Mouse (Mus musculus) neutrophil, adult 5-6 weeks (primary cell): ENCODE data around the gene Morn1. TPM values are rescaled to one million over a fixed set of nuclear protein-coding genes. Genes with fewer than 3 reads are reported as not detected.
A peak's percentile ranks its signal among the peaks of the same experiment; 100 is the strongest.

Experiments used
- ATAC-seq: fragments of 151-379, 151-347 bp; 2 replicates; pipeline ENCODE4 v1.8.0; 2017; ENCODE audit warnings: mild to moderate bottlenecking, moderate TSS enrichment; ENCODE audit not compliant: insufficient number of reproducible peaks, poor library complexity, low FRiP score, severe bottlenecking; ENCODE audit errors: extremely low read depth
- total RNA-seq: library from RNA; stranded (forward); fragments of 200-1000 nt; gene quantifications from 2 replicates; pipeline ENCODE4 v1.2.3, GENCODE M21; 2017

Morn1 gene
- total RNA-seq, 1 experiment from 2014 or later = 3.4 TPM

DNA sequence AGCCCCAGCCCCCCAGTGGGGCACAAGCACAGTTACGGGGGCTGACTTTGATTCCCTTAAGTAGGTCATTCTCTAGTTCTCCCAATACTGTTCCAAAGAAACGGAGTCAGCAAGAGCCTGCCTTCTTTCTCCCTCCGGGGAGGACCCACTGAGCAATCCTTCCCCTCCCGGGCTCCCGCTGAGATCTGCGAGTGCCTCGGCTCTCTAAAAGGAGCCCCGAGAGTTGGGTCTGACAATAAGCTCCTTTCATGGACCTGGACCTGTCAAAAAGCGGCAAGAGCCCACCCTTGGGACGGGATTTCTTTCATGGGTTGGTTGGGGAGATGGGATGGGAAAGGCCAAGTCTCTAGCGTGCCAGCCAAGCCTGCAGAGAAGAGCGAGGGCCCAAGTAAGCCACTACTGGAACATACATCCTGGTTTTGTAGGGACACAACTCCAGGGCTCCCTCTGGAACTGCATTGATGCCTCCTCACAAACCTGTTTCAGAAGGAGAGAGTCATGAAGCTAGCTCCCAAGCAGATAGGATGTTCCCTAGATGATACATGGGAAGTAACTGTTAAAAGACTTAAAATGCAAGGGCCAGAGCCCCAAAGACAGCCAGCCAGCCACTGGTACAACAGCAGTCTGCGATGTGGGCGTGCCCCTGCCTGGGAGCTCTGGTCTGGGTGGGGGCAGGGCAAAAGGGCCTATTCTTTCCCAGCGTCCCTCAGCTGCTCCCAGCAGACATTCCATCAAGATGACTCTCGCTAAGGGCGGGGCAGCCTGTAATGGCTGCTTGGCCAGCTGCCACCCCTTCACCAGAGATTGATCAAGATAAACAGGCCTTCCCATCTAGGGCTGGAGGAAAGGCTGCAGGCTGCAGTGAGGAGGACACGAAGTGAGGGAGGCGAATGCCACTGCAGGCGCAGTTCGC lies 86.8 kb downstream of the Morn1 start:
- ATAC-seq = no peak

DNA sequence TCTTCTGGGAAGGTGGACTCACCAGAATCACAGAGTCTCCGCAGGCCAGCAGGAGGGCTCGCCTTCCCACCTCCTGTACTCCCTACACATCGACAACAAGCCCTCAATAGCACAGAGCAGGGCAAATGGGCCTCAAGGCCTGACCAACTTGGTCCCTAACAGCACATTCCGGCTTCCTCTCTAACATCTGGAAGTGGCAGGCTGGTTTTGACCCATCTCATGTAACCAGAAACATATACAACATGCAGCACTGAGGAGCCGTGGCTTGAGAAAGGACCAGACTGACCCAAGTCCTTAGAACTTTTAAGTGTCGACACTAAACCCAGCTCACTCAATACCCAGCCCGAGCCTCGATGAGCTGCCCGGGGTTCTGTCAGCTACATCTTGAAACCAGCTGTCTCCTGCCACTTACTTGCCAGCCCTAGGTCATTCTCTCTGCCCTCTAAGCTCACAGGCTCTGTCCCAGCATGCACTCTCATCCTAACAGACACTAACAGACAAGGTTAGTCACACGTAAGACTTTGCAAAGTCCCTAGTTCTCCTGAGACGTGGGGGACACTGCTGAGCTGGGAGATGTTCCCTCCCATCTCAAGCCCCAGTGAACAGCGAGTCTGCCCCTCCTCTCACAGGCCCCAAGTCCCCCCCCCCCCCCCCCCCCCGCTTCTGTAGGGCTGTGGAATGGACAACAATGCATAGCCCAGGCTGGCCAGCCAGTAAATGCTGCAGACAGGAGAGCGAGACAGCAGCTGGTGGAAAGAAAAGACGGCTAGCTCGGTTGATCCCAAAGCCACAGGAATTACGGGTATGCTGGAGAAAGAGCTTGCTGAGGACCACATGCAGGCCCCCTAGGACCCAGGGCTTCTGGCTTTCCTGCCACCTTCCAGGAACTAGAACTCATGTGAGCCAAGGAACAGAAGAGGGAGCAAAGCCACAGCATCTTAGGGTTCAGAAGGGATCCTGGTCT lies 87.7 kb downstream of the Morn1 start:
- no peak for ATAC-seq

DNA sequence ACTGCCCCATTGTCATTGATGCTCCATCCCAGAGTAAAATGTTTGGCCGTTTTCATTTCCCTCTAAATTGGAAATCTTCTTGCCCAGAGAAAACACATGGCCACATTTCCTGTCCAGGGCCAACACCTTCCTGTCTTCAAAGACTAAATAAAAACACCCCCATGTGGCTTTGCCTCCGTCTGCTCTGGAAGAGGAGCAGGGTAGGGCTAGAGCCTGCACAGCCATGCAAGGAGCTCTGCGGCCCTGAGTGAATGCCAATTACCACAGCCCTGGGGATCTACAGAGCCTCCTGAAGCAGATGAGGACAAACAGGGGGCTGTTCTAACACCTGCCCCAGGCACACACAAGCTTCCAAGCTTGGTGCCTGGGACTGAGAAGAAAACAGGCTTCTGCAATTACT lies 89.8 kb downstream of the Morn1 start:
- no peak for ATAC-seq

DNA sequence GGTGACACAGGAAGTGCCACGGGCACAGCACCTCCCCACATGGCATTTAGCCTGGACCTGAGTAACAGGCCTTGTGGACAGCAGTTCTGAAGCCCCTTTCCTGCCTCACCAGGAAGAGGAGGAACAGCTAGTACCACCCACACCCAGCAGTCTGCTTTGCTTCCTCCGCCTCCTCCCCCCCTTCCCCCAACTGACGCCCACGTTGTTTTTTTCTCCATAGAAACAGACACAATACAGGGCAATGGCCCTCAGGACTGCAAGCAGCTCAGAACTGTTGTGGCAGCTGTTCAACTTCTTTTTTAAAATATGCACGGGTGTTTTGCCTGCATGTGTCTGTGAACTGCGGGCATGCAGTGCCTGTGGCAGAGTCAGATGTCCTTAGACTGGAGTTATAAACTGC lies 91.9 kb downstream of the Morn1 start:
- ATAC-seq = peak; percentile 81

GRCm38 (mm10) chr4:155178981-155179512 lies 92.7 kb downstream of the Morn1 start:
- no peak for ATAC-seq

GRCm38 (mm10) chr4:155183201-155183600 lies 96.8 kb downstream of the Morn1 start:
- ATAC-seq = no peak

GRCm38 (mm10) chr4:155184248-155185070 lies 98.1 kb downstream of the Morn1 start:
- no peak for ATAC-seq

GRCm38 (mm10) chr4:155185845-155186244 lies 99.5 kb downstream of the Morn1 start:
- no peak for ATAC-seq

- peak; percentile 47; the same call in 1 of the 2 replicates for ATAC-seq
Observed at GRCm38 (mm10) chr4:155187192-155187674, 100.9 kb downstream of the Morn1 start.

- ATAC-seq = no peak
Observed at GRCm38 (mm10) chr4:155188341-155188740, 102.0 kb downstream of the Morn1 start.

DNA sequence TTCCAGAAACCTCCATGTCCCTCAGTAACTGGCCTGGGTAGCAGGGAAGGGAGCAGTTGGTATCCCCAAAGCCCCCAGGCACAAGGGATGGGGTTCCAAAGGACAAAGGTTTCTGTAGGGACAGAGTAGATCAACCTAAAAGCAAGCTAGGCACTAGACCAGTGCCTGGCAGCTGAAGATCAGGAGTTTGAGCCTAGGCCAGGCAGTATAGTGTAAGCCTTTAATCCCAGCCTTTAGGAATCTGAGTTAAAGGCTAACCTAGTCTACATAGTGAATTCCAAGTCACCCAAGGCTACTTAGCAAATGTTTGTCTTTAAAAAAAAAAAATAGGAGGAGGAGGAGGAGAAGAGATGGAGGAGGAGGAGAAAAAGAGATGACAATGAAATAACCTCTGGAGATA lies 102.4 kb downstream of the Morn1 start:
- no peak for ATAC-seq

DNA sequence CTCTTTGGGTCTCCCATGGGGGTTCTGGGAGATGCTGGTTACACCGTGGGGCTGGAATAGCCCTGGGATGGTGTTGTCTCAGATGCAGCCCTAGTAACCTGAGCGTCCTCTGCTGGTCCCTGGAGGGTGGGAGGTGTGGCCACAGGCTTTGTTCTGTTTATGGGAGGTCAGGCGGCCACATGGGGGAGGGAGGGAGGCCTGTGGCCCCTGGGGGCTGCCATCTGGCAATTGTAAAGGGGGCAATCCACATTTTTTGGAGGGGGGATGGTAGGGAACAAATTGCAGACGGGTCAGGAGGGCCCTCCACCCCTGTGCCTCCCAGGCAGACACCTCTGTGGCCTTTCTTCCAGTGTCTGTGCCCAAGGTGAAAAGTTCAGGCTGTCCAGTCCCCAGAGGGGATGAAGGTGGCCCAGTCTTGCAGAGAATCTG lies 103.3 kb downstream of the Morn1 start:
- no peak for ATAC-seq

GRCm38 (mm10) chr4:155190275-155190674 lies 103.9 kb downstream of the Morn1 start:
- no peak for ATAC-seq

Other genes with a start within 250 kb of the Morn1 start
- gene Ttc34, start 249.1 kb upstream of the Morn1 start, total RNA-seq = not detected in 2 replicates
- not detected in 2 replicates for gene Mmel1, start 217.0 kb upstream of the Morn1 start, total RNA-seq
- gene Fam213b, start 187.4 kb upstream of the Morn1 start, total RNA-seq = 3.4 and 4.4 TPM in 2 replicates
- 32.6 and 33.8 TPM in 2 replicates for gene Tnfrsf14, start 158.0 kb upstream of the Morn1 start, total RNA-seq
- 0.35 and 1.8 TPM in 2 replicates for gene Hes5, start 125.7 kb upstream of the Morn1 start, total RNA-seq
- gene Pank4, start 122.5 kb upstream of the Morn1 start, total RNA-seq = 41.4 and 44.8 TPM in 2 replicates
- gene Plch2, start 29.8 kb upstream of the Morn1 start, total RNA-seq = 0.12 TPM in 1 of 2 replicates, not detected in the other
- gene Pex10, start 19.6 kb upstream of the Morn1 start, total RNA-seq = 14.3 and 17.1 TPM in 2 replicates
- 82.5 and 91.0 TPM in 2 replicates for gene Rer1, start 195 bp upstream of the Morn1 start, total RNA-seq
- gene Ski, start 136.0 kb downstream of the Morn1 start, total RNA-seq = 25.9 and 27.7 TPM in 2 replicates
- gene Faap20, start 163.2 kb downstream of the Morn1 start, total RNA-seq = 19.2 and 20.4 TPM in 2 replicates